Mouse (Mus musculus) heart, embryonic 16.5 days (tissue): ENCODE results near the gene March1. TPM values are rescaled to one million over a fixed set of nuclear protein-coding genes. Genes with fewer than 3 reads are reported as not detected.

Experiments used
- ATAC-seq: fragments of 200-750 bp; cut with Nextera tagmentation; replicated peaks from 2 replicates; pipeline ENCODE4 v1.8.0; 2017; ENCODE audit warnings: moderate number of reproducible peaks; ENCODE audit not compliant: insufficient read depth, low FRiP score; ENCODE audit errors: extremely low read depth
- H3K27ac ChIP-seq: fragments of 300-500 bp; sonication (generic); 2 replicates; pipeline ENCODE4 v1.5.1; 2014; ENCODE audit warnings: mild to moderate bottlenecking, low read length, control low read depth, moderate library complexity
- H3K27me3 ChIP-seq: fragments of 300-500 bp; sonication (generic); 2 replicates; pipeline ENCODE4 v1.6.1; 2014; ENCODE audit warnings: low read length, mixed read lengths; ENCODE audit not compliant: control insufficient read depth, insufficient read depth
- H3K36me3 ChIP-seq: fragments of 300-500 bp; sonication (generic); 2 replicates; pipeline ENCODE4 v1.6.1; 2014; ENCODE audit not compliant: control insufficient read depth, insufficient read depth
- H3K4me1 ChIP-seq: fragments of 300-500 bp; sonication (generic); 2 replicates; pipeline ENCODE4 v1.6.1; 2014; ENCODE audit warnings: low read length, mixed read lengths; ENCODE audit not compliant: control insufficient read depth, insufficient read depth
- H3K4me2 ChIP-seq: fragments of 300-500 bp; sonication (generic); 2 replicates; pipeline ENCODE4 v1.6.1; 2014; ENCODE audit warnings: low read depth, mild to moderate bottlenecking, control low read depth, low read length
- H3K4me3 ChIP-seq: fragments of 300-500 bp; sonication (generic); 2 replicates; pipeline ENCODE4 v1.5.1; 2014; ENCODE audit warnings: mild to moderate bottlenecking, control low read depth, low read length
- H3K9ac ChIP-seq: fragments of 300-500 bp; sonication (generic); 2 replicates; pipeline ENCODE4 v1.6.1; 2014; ENCODE audit warnings: low read length, control low read depth
- H3K9me3 ChIP-seq: fragments of 300-500 bp; sonication (generic); replicated peaks from 2 replicates; pipeline ENCODE4 v1.6.1; 2016; ENCODE audit warnings: low read length; ENCODE audit not compliant: control insufficient read depth
- WGBS: fragments of 180-500 bp; shearing (Covaris S2); extraction: QIAGEN DNeasy Blood & Tissue Kit; methylation state at CpG from one replicate; pipeline ENCODE4 v1.1.7; 2014; 5-methylcytosine and 5-hydroxymethylcytosine counted together
- polyA plus RNA-seq: library from polyadenylated mRNA; unstranded; fragments of >200 nt; fragmentation: Nextera tagmentation; extraction: Ambion mirVana; gene quantifications from 2 replicates; pipeline ENCODE4 v1.2.1, GENCODE M21; 2015

The March1 gene
- polyA plus RNA-seq, 1 experiment from 2014 or later = 0.62 TPM

DNA sequence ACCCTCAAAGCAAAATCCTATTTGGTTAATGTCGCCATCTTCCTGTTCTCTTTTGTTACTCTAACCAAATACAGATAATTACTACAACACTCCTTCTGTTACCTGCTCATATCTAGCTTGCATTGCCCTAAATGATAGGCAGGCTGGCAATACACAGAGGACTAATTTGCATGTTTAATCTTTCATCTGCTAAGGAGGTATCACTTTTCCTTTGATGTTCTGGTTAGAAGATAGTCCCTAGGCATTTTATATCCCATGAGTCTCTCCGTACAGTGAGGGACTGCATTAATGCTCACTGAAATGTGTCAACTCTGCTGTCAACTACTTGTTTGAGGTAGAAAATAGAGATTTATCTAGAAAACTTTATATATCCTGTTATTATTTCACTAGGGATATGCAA lies 44.2 kb downstream of the March1 start:
- no peaks in the 10 kb centered on the region for H3K36me3 ChIP-seq
- H3K9me3 ChIP-seq = no peaks in the 10 kb centered on the region
- H3K27me3 ChIP-seq = no peaks in the 10 kb centered on the region
- H3K27ac ChIP-seq = no peak overlapping the region
- WGBS = 70% methylated on average over 2 of the region's 2 CpGs
- H3K9ac ChIP-seq = no peak overlapping the region
- no peak for ATAC-seq
- no peaks in the 10 kb centered on the region for H3K4me1 ChIP-seq
- no peak overlapping the region for H3K4me2 ChIP-seq
- no peak overlapping the region for H3K4me3 ChIP-seq

DNA sequence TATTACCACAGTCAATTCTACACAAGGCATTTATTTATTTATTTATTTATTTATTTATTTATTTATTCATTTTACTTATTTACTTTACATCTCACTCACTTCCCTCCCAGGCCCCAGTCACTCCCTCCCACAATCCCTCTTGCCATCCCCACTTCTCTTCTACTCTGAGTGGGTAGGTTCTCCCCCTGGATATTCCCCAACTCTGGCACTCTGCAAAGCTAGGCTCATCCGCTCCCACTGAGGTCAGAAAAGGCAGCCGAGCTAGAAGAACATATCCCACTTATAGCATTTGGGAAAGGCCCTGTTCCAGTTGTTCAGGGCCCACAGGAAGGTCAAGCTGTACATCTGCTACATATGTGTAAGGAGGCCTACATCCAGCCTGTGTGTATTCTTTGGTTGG lies 48.1 kb downstream of the March1 start:
- H3K9me3 ChIP-seq = no peaks in the 10 kb centered on the region
- H3K4me1 ChIP-seq = no peaks in the 10 kb centered on the region
- no peak overlapping the region for H3K27ac ChIP-seq
- H3K27me3 ChIP-seq = no peaks in the 10 kb centered on the region
- H3K36me3 ChIP-seq = no peaks in the 10 kb centered on the region
- ATAC-seq = no peak
- no peak overlapping the region for H3K4me3 ChIP-seq
- no peak overlapping the region for H3K9ac ChIP-seq
- 80% methylated on average over 2 of the region's 2 CpGs for WGBS
- H3K4me2 ChIP-seq = no peak overlapping the region

GRCm38 (mm10) chr8:65743066-65743465 lies 125.4 kb downstream of the March1 start:
- no peak overlapping the region for H3K4me3 ChIP-seq
- no peak for ATAC-seq
- H3K9ac ChIP-seq = no peak overlapping the region
- no peaks in the 10 kb centered on the region for H3K36me3 ChIP-seq
- H3K27ac ChIP-seq = no peak overlapping the region
- no peaks in the 10 kb centered on the region for H3K9me3 ChIP-seq
- no peaks in the 10 kb centered on the region for H3K27me3 ChIP-seq
- no peak overlapping the region for H3K4me2 ChIP-seq
- H3K4me1 ChIP-seq = no peaks in the 10 kb centered on the region

DNA sequence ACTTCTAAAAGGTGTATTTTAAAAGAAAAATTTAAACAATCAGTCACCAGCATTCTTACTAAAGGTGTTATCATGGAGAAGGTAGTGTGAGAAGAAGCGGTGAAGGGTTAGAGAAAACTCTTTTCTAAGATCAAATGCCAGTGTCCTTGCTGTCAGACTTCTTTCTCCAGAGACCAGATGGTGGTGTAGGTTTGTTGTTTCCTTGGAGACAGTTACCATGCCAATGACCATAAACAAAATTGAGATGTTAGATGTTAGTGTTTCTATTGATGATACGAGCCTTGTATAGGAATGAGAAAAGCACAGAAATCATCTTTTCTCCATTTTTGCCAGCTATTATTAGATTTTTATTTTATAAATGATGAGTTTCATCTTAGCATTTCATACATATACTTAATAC lies 158.1 kb downstream of the March1 start:
- Histone ChIP-seq H3K27ac (no peak overlapping the region), H3K27me3 (no peaks in the 10 kb centered on the region), H3K9ac (no peak overlapping the region), H3K4me2 (no peak overlapping the region), H3K9me3 (no peaks in the 10 kb centered on the region), H3K4me3 (no peak overlapping the region), H3K4me1 (no peaks in the 10 kb centered on the region), H3K36me3 (no peaks in the 10 kb centered on the region)
- no peak for ATAC-seq
- 71% methylated on average over 2 of the region's 2 CpGs for WGBS

GRCm38 (mm10) chr8:65781156-65781555 lies 163.5 kb downstream of the March1 start:
- H3K4me3 ChIP-seq = no peak overlapping the region
- H3K4me1 ChIP-seq = no peaks in the 10 kb centered on the region
- H3K9me3 ChIP-seq = no peaks in the 10 kb centered on the region
- H3K4me2 ChIP-seq = no peak overlapping the region
- no peaks in the 10 kb centered on the region for H3K27me3 ChIP-seq
- no peak overlapping the region for H3K9ac ChIP-seq
- ATAC-seq = no peak
- 62% methylated on average over 5 of the region's 5 CpGs for WGBS
- H3K36me3 ChIP-seq = no peaks in the 10 kb centered on the region
- no peak overlapping the region for H3K27ac ChIP-seq

GRCm38 (mm10) chr8:65812971-65813370 lies 195.3 kb downstream of the March1 start:
- H3K4me1 ChIP-seq = no peaks in the 10 kb centered on the region
- no peaks in the 10 kb centered on the region for H3K36me3 ChIP-seq
- ATAC-seq = no peak
- H3K9me3 ChIP-seq = no peaks in the 10 kb centered on the region
- H3K4me2 ChIP-seq = no peak overlapping the region
- no peaks in the 10 kb centered on the region for H3K27me3 ChIP-seq
- WGBS = 74% methylated on average over 2 of the region's 2 CpGs
- H3K27ac ChIP-seq = no peak overlapping the region
- H3K9ac ChIP-seq = no peak overlapping the region
- H3K4me3 ChIP-seq = no peak overlapping the region

DNA sequence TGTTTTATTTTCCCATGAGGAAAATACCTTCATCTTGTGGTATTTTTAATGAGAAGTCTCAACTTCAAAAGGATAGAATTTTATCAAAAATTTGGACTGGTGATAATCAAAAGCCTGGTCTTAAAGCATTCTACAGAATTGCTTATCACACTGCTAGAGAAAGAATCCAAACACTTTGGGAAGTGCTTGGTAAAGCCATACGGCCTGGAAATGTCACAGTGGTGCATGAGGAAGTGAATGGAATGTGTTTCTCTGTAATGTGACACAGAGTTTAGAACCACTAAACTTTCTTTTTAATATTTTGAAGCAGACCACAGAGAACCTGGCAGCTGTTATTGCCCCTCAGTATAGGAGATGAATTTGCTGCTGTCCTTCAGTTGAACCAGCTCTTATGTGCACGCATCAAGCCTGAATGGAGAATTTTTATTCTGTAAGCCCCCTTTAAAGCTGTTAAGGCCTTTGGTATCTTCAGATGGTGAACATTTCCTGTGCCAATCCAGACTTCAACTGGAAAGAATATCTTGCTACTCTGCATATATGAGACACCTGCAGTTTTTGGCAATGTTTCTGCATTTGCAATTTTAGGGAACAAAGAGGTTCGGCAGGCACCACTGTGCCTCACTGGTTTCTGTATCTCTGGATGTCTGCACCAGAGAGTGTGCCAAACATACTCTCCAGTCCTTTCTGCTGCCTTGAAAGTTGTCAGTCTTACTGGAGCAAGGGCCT lies 304.8 kb downstream of the March1 start:
- ATAC-seq = no peak
- WGBS = 54% methylated on average over 3 of the region's 3 CpGs

DNA sequence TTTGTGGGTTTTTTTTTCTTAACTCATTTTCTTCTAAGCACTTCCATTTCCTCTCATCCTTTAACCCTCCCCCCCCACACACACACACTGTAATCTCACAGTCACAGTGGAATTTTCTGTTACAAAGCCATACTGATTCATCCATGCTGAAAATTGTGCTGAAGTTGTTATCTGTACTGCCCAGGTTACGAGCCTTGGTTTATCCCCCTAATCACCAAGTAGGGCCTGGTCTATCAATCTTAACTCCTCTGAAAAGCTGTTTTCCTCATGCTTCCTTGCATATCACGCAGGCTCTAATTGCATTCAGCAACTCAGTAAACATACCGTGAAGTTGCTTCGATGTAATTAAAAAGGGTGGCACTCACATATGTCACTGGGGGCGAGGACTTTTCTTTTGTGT lies 339.2 kb downstream of the March1 start:
- no peaks in the 10 kb centered on the region for H3K36me3 ChIP-seq
- 37% methylated on average over 5 of the region's 5 CpGs for WGBS
- H3K27me3 ChIP-seq = no peaks in the 10 kb centered on the region
- no peaks in the 10 kb centered on the region for H3K9me3 ChIP-seq
- no peak overlapping the region for H3K4me2 ChIP-seq
- no peak overlapping the region for H3K4me3 ChIP-seq
- no peak overlapping the region for H3K9ac ChIP-seq
- no peak overlapping the region for H3K27ac ChIP-seq
- H3K4me1 ChIP-seq = no peaks in the 10 kb centered on the region
- no peak for ATAC-seq

More for the DNA sequence above, 304.8 kb downstream of the March1 start:
- Histone ChIP-seq H3K36me3 (no peaks in the 10 kb centered on the region), H3K4me3 (no peak overlapping the region), H3K27me3 (no peaks in the 10 kb centered on the region), H3K4me1 (no peaks in the 10 kb centered on the region), H3K9ac (no peak overlapping the region), H3K27ac (no peak overlapping the region), H3K4me2 (no peak overlapping the region), H3K9me3 (no peaks in the 10 kb centered on the region)

GRCm38 (mm10) chr8:65957492-65957891 lies 339.8 kb downstream of the March1 start:
- Histone ChIP-seq H3K4me2 (no peak overlapping the region), H3K9me3 (no peaks in the 10 kb centered on the region), H3K27me3 (no peaks in the 10 kb centered on the region), H3K9ac (no peak overlapping the region), H3K4me3 (no peak overlapping the region), H3K27ac (no peak overlapping the region), H3K36me3 (no peaks in the 10 kb centered on the region), H3K4me1 (no peaks in the 10 kb centered on the region)
- ATAC-seq = no peak
